Mouse (Mus musculus) spleen, adult 18-20 months (tissue): ENCODE measurements around the gene Sar1b.
"Not testable (repeated sequence)": the region's sequence is repeated elsewhere in the genome, so short reads cannot be mapped to it uniquely, and the experiment has no call there.

ENCODE experiments used
- DNase-seq, 2 experiments: peaks; one replicate each; pipeline ENCODE4 v3.0.0; 2022; ENCODE audit warnings: mixed read lengths in 2 of 2

The Sar1b gene

DNA sequence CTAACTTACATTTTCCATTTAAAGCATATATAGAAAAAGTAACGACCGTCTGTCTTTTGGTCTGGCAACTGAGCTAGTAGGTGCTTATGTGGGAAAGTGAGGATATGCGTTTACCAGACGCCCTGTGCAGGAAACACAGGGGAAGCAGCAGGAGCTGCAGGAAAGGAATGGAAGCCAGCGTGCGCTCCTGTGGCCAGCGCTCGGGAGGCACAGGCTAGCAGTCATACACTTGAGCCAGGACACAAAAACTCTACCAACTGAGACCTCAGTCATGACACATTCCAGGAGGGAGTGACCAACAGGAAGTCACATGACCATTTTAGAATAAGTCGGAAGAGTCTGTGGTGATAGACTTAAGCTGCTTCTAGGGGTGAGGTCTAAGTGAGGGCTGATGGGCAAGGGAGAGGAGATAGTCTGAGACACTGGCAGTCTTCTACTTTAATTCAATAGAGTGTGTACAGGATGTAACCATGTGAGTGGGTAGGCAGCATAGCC, 17.3 kb downstream of the Sar1b start:
- no peak for DNase-seq

DNA sequence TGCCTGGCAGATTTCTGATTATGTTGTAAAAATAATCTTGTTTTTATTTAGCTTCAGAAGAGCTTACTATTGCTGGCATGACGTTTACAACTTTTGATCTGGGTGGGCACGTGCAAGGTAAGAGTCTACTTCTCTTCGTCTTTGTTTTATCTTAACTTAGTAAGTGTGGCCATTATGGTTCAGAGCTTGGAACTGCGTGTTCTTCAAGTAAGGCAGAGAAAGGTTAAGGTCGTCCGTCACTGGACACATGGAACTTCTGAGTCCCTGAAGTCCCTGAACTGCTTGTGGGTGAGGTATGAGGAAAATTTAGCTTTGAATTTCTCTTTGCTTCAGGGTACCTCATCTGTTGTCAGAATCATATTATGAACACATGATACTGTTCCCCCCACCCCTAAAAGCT, 19.2 kb downstream of the Sar1b start:
- DNase-seq: no peak

DNA sequence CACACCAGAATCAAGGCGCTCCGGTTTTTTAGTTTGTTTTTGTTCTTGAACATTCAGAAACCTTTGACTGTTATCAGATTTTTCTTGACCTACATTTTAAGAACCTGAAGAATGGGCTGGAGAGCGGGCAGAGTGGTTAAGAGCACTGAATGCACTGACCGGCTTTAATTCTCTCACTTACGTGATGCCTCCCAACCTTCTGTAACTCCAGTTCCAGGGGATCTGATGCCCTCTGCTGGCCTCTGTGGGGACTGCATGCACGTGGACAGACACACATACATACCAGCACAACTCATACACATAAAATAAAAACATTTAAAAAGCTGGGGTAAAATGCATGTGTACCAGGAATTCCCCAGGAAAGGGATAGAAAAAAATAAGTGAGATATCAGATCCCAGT, 22.4 kb downstream of the Sar1b start:
- DNase-seq: peak in 1 of 2 experiments; percentile 40

GRCm38 (mm10) chr11:51789735-51790134, 26.2 kb downstream of the Sar1b start:
- DNase-seq: not testable (repeated sequence)

- DNase-seq: no peak
These were observed 27.2 kb downstream of the Sar1b start for GRCm38 (mm10) chr11:51790662-51791061.

DNA sequence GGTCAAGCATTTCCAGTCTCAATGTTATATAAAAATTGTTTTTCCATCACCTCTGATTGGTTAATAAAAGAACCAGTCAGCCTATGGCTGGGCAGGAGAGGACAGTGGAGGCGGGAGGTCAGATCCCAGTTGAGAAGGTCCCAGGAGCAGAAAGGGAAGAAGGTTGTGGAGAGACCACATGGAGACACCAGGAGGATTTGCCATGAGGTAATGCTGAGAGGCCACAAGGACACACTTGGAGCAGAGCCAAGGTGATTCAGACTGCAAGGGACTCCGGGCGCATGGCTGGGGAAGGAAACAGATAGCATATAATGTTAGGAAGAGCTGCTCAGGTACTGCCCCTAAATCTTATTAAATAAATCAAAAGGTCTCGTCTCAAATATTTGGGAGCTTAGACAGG, 32.8 kb downstream of the Sar1b start:
- DNase-seq: no peak

DNA sequence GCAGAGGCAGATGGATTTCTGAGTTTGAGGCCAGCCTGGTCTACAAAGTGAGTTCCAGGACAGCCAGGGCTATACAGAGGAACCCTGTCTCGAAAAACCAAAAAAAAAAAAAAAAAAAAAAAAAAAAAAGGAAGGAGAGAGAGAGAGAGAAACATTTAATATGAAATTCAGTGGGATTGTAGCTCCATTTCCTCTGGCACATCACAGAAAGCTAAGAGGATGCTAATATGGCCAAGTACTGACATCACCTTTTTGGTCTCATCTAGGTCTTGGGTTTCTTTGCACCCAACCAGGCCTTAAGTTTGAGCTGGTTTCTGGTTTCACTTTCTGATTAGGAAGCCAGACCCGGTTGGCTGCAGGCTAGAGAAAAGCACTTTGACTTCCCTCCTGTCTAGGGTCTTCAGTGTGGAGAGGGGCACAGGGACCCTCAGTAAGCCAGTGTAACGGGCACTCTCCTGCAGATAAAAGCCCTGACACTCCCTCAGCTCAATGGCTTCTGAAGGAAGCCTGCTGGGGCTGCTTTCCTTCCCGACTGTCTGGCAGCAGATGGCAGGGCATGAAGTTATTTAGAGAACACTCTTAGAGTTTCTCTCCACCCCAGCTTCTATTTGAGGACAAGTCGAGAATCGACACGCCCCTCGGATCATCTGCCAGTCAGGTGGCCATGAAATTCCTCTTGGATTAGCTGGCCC, 37.3 kb downstream of the Sar1b start:
- no peak for DNase-seq

GRCm38 (mm10) chr11:51805221-51805981, 41.9 kb downstream of the Sar1b start:
- peak; percentile 41 to 62 for DNase-seq

GRCm38 (mm10) chr11:51807108-51807879, 43.8 kb downstream of the Sar1b start:
- DNase-seq: no peak

DNA sequence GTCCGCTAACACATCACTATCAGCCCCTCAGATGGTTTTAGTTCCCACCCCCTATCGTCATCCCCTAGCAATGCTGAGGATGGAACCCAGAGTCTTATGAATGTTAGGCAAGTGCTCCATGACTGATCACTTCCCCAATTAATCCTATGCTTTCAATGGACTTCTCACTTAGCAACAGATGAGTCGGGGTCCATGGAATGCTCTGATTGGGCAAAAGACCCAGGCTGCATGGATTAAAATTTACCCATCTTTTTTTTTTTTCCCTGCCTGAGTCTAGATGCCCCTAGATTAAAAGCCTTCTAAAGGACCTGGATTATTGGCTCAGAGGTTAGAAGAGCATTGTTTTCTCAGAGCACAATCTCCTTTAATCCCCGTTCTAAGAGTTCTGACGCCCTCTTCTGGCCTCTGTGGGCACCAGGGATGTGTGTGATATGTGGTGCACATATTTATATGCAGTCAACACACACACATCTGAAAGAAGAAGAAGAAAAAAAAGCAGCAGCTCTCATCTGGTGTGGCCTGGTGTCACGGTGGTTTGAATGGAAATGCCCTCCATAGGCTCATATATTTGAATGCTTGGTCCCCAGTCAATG, 46.2 kb downstream of the Sar1b start:
- DNase-seq: no peak

DNA sequence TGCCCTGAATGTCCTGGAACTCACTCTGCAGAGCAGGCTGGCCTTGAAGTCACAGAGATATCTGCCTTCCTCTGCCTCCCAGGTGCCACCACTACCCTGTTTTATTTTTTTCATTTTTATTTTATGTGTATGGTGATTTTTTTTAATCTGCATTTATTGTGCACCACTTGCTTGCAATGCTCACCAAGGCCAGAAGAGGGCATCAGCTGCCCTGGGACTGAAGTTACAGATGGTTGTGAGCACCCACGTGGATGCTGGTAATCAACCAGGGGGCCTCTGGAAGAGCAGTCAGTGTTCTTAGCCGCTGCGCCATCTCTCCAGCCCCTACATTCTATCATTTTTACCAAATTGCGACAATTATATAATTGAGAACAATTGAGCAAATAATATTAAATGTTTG, 47.7 kb downstream of the Sar1b start:
- no peak for DNase-seq

- DNase-seq: no peak
These were observed 48.6 kb downstream of the Sar1b start for GRCm38 (mm10) chr11:51812022-51812546.

DNA sequence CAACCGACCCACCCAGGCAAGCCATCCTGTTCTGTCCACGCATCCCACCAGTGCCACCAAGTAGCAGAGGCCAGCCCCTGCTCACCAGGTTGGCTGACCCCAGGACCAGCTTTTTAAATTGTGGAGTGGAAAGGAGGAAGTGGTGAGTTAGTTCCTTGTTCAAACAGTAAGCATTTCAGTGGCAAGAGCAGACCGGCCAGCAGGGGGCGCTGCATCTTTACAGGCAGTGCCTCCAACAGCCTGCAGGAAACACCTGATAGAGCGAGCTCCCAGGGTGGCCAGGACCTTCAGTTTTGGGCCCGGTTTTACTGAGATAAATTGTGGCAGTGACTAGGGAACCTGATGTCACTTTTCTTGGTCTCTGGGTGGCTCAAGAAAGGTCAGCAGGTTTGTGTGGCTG, 54.3 kb downstream of the Sar1b start:
- DNase-seq: peak; percentile 83 to 95

GRCm38 (mm10) chr11:51818837-51819236, 55.4 kb downstream of the Sar1b start:
- DNase-seq: no peak

GRCm38 (mm10) chr11:51819964-51820363, 56.5 kb downstream of the Sar1b start:
- peak; percentile 42 to 65 for DNase-seq

GRCm38 (mm10) chr11:51820861-51821260, 57.4 kb downstream of the Sar1b start:
- peak; percentile 61 to 80 for DNase-seq

DNA sequence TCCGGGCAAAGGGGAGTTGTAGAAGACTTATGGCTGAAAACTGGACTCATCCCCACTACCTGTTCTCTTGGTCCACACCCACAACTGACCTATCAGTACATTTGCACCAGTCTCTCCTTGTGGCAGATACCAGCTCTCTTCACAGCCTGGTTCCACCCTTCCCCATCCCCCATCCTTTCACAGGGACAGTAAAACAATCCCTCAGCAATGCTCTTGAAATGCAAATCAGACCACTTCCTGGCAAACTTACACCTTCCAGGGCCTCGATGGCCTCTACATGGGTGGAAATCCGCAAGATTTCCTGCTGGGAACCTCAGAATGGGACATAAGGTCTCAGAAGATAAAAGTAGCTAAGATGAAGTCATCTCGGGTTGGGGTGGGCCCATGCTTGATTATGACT, 59.2 kb downstream of the Sar1b start:
- DNase-seq: no peak

DNA sequence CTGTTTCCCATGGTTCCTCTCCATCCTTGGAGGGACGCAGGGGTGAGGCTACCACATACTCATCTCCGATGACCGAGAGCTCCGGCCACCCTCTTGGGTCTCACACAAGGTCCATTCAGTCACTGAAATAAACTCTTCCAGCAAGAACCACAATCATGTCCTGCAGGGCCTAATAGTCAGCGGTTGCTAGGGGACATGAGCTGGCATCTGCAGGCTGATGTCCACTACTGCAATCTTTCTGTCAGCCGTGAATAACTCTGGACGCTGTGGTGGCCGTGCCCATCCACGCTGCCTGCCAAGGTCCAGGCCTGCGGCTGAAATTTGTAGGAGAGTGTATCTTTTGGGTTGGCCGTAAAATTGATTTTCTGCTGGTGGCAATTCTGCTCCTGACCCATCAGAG, 59.8 kb downstream of the Sar1b start:
- DNase-seq: no peak

- no peak for DNase-seq
These were observed 60.7 kb downstream of the Sar1b start for GRCm38 (mm10) chr11:51823963-51824753.

- DNase-seq: no peak
These were observed 61.5 kb downstream of the Sar1b start for GRCm38 (mm10) chr11:51824867-51825424.
